Mouse (Mus musculus) MEL (cell line): ENCODE data around the gene Traf5. TPM values are rescaled to one million over a fixed set of nuclear protein-coding genes. Genes with fewer than 3 reads are reported as not detected.

Experiments
- DNase-seq: peaks from one replicate; pipeline ENCODE4 v3.0.0; 2011; ENCODE audit warnings: low read depth, low spot score
- H3K27ac ChIP-seq: 2 replicates; pipeline ENCODE4 v1.5.1; 2012; ENCODE audit warnings: low read depth, mild to moderate bottlenecking, control low read depth, low read length, moderate library complexity; ENCODE audit not compliant: control insufficient read depth
- H3K27me3 ChIP-seq, 2 experiments: fragments of 150-350 bp in 1 of 2; sonication (generic) in 1 of 2; 2 replicates each; pipeline ENCODE4 v1.6.1; 2012; ENCODE audit warnings: low read length in 2 of 2, mild to moderate bottlenecking in 2 of 2, improper control_type of control experiment in 1 of 2, moderate library complexity in 1 of 2; ENCODE audit not compliant: insufficient read depth in 2 of 2, control insufficient read depth in 1 of 2
- H3K36me3 ChIP-seq, 2 experiments: 2 replicates each; pipeline ENCODE4 v1.6.1; 2012 to 2014; ENCODE audit warnings: low read length in 2 of 2, improper control_type of control experiment in 1 of 2, inconsistent platforms in 1 of 2, mild to moderate bottlenecking in 1 of 2; ENCODE audit not compliant: insufficient read depth in 2 of 2, control insufficient read depth in 1 of 2
- H3K4me1 ChIP-seq, 2 experiments: fragments of 150-350 bp in 1 of 2; sonication (generic) in 1 of 2; 2 replicates each; pipeline ENCODE4 v1.6.1; 2012; ENCODE audit warnings: low read length in 2 of 2, improper control_type of control experiment in 1 of 2, mild to moderate bottlenecking in 1 of 2; ENCODE audit not compliant: insufficient read depth in 2 of 2, control insufficient read depth in 1 of 2
- H3K4me3 ChIP-seq, 2 experiments: fragments of 150-350 bp in 1 of 2; sonication (generic) in 1 of 2; 2 replicates each; pipeline ENCODE4 v1.5.1; 2012; ENCODE audit warnings: low read depth in 2 of 2, low read length in 2 of 2, mild to moderate bottlenecking in 2 of 2, moderate library complexity in 2 of 2, control low read depth in 1 of 2, improper control_type of control experiment in 1 of 2; ENCODE audit not compliant: control insufficient read depth in 1 of 2, insufficient read depth in 1 of 2
- H3K79me2 ChIP-seq: 2 replicates; pipeline ENCODE4 v1.6.1; 2012; ENCODE audit warnings: mild to moderate bottlenecking, low read length, moderate library complexity; ENCODE audit not compliant: control insufficient read depth, poor library complexity, insufficient read depth
- H3K9ac ChIP-seq: 2 replicates; pipeline ENCODE4 v1.6.1; 2012; ENCODE audit warnings: low read depth, mild to moderate bottlenecking, control low read depth, low read length, moderate library complexity; ENCODE audit not compliant: control insufficient read depth, poor library complexity, severe bottlenecking
- H3K9me3 ChIP-seq: fragments of 150-350 bp; sonication (generic); replicated peaks from 2 replicates; pipeline ENCODE4 v1.6.1; 2012; ENCODE audit warnings: mild to moderate bottlenecking, low read length, improper control_type of control experiment, moderate library complexity; ENCODE audit not compliant: insufficient read depth
- CHD1 ChIP-seq: IDR thresholded peaks from 2 replicates; pipeline ENCODE4 v1.6.1; 2012; ENCODE audit warnings: low read depth, mild to moderate bottlenecking, inconsistent platforms, low read length, improper control_type of control experiment
- CHD2 ChIP-seq: IDR thresholded peaks from 2 replicates; pipeline ENCODE4 v1.6.1; 2011; ENCODE audit warnings: low read length, improper control_type of control experiment
- CTCF ChIP-seq, 3 experiments: IDR thresholded peaks in 2 of 3; conservative IDR thresholded peaks in 1 of 3; 2 replicates each; pipeline ENCODE4 v1.5.1; 2011 to 2012; ENCODE audit warnings: low read length in 3 of 3, low read depth in 2 of 3, mild to moderate bottlenecking in 2 of 3, improper control_type of control experiment in 1 of 3, inconsistent platforms in 1 of 3, mixed read lengths in 1 of 3, moderate library complexity in 1 of 3; ENCODE audit not compliant: control insufficient read depth in 1 of 3, insufficient read depth in 1 of 3, poor library complexity in 1 of 3, severe bottlenecking in 1 of 3
- ELF1 ChIP-seq: IDR thresholded peaks from 2 replicates; pipeline ENCODE4 v1.6.1; 2014; ENCODE audit warnings: low read depth, mild to moderate bottlenecking, inconsistent platforms, low read length, improper control_type of control experiment, moderate library complexity
- EP300 ChIP-seq, 2 experiments: IDR thresholded peaks; 2 replicates each; pipeline ENCODE4 v1.6.1; 2011; ENCODE audit warnings: improper control_type of control experiment in 2 of 2, low read length in 2 of 2, low read depth in 1 of 2, mild to moderate bottlenecking in 1 of 2
- ETS1 ChIP-seq: IDR thresholded peaks from 2 replicates; pipeline ENCODE4 v1.6.1; 2012; ENCODE audit warnings: low read depth, mild to moderate bottlenecking, inconsistent platforms, low read length, improper control_type of control experiment, moderate library complexity
- GABPA ChIP-seq: IDR thresholded peaks from 2 replicates; pipeline ENCODE4 v1.6.1; 2012; ENCODE audit warnings: low read depth, mild to moderate bottlenecking, inconsistent platforms, low read length, improper control_type of control experiment, moderate library complexity
- GATA1 ChIP-seq: IDR thresholded peaks from 2 replicates; pipeline ENCODE4 v1.6.1; 2011; ENCODE audit warnings: low read depth, low read length, improper control_type of control experiment
- HCFC1 ChIP-seq: IDR thresholded peaks from 2 replicates; pipeline ENCODE4 v1.6.1; 2012; ENCODE audit warnings: low read depth, mild to moderate bottlenecking, inconsistent platforms, low read length, improper control_type of control experiment, moderate library complexity
- JUND ChIP-seq: IDR thresholded peaks from 2 replicates; pipeline ENCODE4 v1.6.1; 2011; ENCODE audit warnings: low read depth, mild to moderate bottlenecking, improper control_type of control experiment, low read length
- KAT2A ChIP-seq: conservative IDR thresholded peaks from 2 replicates; pipeline ENCODE4 v1.6.1; 2012; ENCODE audit warnings: low read depth, low read length, improper control_type of control experiment, inconsistent platforms
- MAFK ChIP-seq: IDR thresholded peaks from 2 replicates; pipeline ENCODE4 v1.6.1; 2011; ENCODE audit warnings: low read depth, mild to moderate bottlenecking, low read length, improper control_type of control experiment, borderline replicate concordance
- MAZ ChIP-seq: IDR thresholded peaks from 2 replicates; pipeline ENCODE4 v1.6.1; 2012; ENCODE audit warnings: low read depth, mild to moderate bottlenecking, inconsistent platforms, low read length, improper control_type of control experiment
- MXI1 ChIP-seq: IDR thresholded peaks from 2 replicates; pipeline ENCODE4 v1.6.1; 2011; ENCODE audit warnings: mild to moderate bottlenecking, low read depth, low read length, improper control_type of control experiment
- MYB ChIP-seq: IDR thresholded peaks from 2 replicates; pipeline ENCODE4 v1.6.1; 2011; ENCODE audit warnings: mild to moderate bottlenecking, low read depth, low read length, improper control_type of control experiment
- MYC ChIP-seq: IDR thresholded peaks from 2 replicates; pipeline ENCODE4 v1.6.1; 2011; ENCODE audit warnings: low read depth, mild to moderate bottlenecking, low read length, improper control_type of control experiment, moderate library complexity
- NELFE ChIP-seq: IDR thresholded peaks from 2 replicates; pipeline ENCODE4 v1.6.1; 2011; ENCODE audit warnings: low read depth, low read length, improper control_type of control experiment
- NRF1 ChIP-seq: IDR thresholded peaks from 2 replicates; pipeline ENCODE4 v1.6.1; 2014; ENCODE audit warnings: low read depth, mild to moderate bottlenecking, inconsistent platforms, low read length, improper control_type of control experiment, moderate library complexity; ENCODE audit not compliant: poor library complexity, insufficient read depth, severe bottlenecking
- POLR2A ChIP-seq, 2 experiments: IDR thresholded peaks; 2 replicates each; pipeline ENCODE4 v1.6.1; 2011 to 2012; ENCODE audit warnings: low read length in 2 of 2, mild to moderate bottlenecking in 2 of 2, control low read depth in 1 of 2, improper control_type of control experiment in 1 of 2, low read depth in 1 of 2, moderate library complexity in 1 of 2; ENCODE audit not compliant: control insufficient read depth in 1 of 2, insufficient read depth in 1 of 2, poor library complexity in 1 of 2
- POLR2AphosphoS2 ChIP-seq: IDR thresholded peaks from 2 replicates; pipeline ENCODE4 v1.6.1; 2011; ENCODE audit warnings: low read length, improper control_type of control experiment
- POLR2AphosphoS5 ChIP-seq: IDR thresholded peaks from 2 replicates; pipeline ENCODE4 v1.6.1; 2012; ENCODE audit warnings: low read depth, borderline replicate concordance, mild to moderate bottlenecking, inconsistent platforms, low read length, moderate library complexity, mixed read lengths
- RAD21 ChIP-seq: IDR thresholded peaks from 2 replicates; pipeline ENCODE4 v1.6.1; 2011; ENCODE audit warnings: mild to moderate bottlenecking, low read depth, low read length, improper control_type of control experiment
- RCOR1 ChIP-seq: IDR thresholded peaks from 2 replicates; pipeline ENCODE4 v1.6.1; 2012; ENCODE audit warnings: low read depth, mild to moderate bottlenecking, inconsistent platforms, low read length, improper control_type of control experiment
- SIN3A ChIP-seq: IDR thresholded peaks from 2 replicates; pipeline ENCODE4 v1.6.1; 2012; ENCODE audit warnings: low read length, improper control_type of control experiment, inconsistent platforms
- SMC3 ChIP-seq: IDR thresholded peaks from 2 replicates; pipeline ENCODE4 v1.6.1; 2011; ENCODE audit warnings: low read depth, low read length, improper control_type of control experiment
- TAL1 ChIP-seq: IDR thresholded peaks from 2 replicates; pipeline ENCODE4 v1.6.1; 2012; ENCODE audit warnings: mild to moderate bottlenecking, inconsistent platforms, low read length, moderate library complexity, mixed read lengths
- TBP ChIP-seq: IDR thresholded peaks from 2 replicates; pipeline ENCODE4 v1.8.0; 2011; ENCODE audit warnings: low read depth, low read length, improper control_type of control experiment
- TCF12 ChIP-seq: IDR thresholded peaks from 2 replicates; pipeline ENCODE4 v1.6.1; 2014; ENCODE audit warnings: low read depth, mild to moderate bottlenecking, inconsistent platforms, low read length, improper control_type of control experiment, moderate library complexity
- UBTF ChIP-seq: IDR thresholded peaks from 2 replicates; pipeline ENCODE4 v1.6.1; 2012; ENCODE audit warnings: low read depth, mild to moderate bottlenecking, inconsistent platforms, low read length, improper control_type of control experiment, moderate library complexity, borderline replicate concordance; ENCODE audit not compliant: insufficient read depth
- USF1 ChIP-seq: IDR thresholded peaks from 2 replicates; pipeline ENCODE4 v1.6.1; 2014; ENCODE audit warnings: low read depth, mild to moderate bottlenecking, inconsistent platforms, low read length, improper control_type of control experiment, moderate library complexity
- USF2 ChIP-seq, 2 experiments: IDR thresholded peaks; 2 replicates each; pipeline ENCODE4 v1.6.1; 2011 to 2012; ENCODE audit warnings: improper control_type of control experiment in 2 of 2, low read length in 2 of 2, borderline replicate concordance in 1 of 2, inconsistent platforms in 1 of 2, low read depth in 1 of 2, mild to moderate bottlenecking in 1 of 2; ENCODE audit not compliant: insufficient read depth in 1 of 2
- ZC3H11A ChIP-seq: IDR thresholded peaks from 2 replicates; pipeline ENCODE4 v1.6.1; 2012; ENCODE audit warnings: low read depth, mild to moderate bottlenecking, inconsistent platforms, low read length, improper control_type of control experiment
- ZKSCAN1 ChIP-seq: IDR thresholded peaks from 2 replicates; pipeline ENCODE4 v1.6.1; 2012; ENCODE audit warnings: low read depth, mild to moderate bottlenecking, inconsistent platforms, low read length, improper control_type of control experiment, moderate library complexity
- ZMIZ1 ChIP-seq: IDR thresholded peaks from 2 replicates; pipeline ENCODE4 v1.6.1; 2012; ENCODE audit warnings: low read depth, mild to moderate bottlenecking, inconsistent platforms, low read length, improper control_type of control experiment, moderate library complexity
- polyA plus RNA-seq, 2 experiments: library from polyadenylated mRNA; stranded (reverse) in 1 of 2; unstranded in 1 of 2; fragments of >175 nt in 1 of 2; fragments of >200 nt in 1 of 2; gene quantifications; 2 replicates each; pipeline versions ENCODE4 v1.2.1 to v1.2.4; 2012; ENCODE audit warnings: low replicate concordance in 2 of 2, low read depth in 1 of 2; ENCODE audit not compliant: insufficient read length in 2 of 2, insufficient read depth in 1 of 2, missing spikeins in 1 of 2
- total RNA-seq: library from RNA; depleted of rRNA; stranded (reverse); fragments of 300-350 nt; gene quantifications from 2 replicates; pipeline ENCODE4 v1.2.3, GENCODE M21; 2012

Gene Traf5
- total and polyA plus RNA-seq, 3 experiments: 4.0 to 7.3 TPM; not detected in 1

GRCm38 (mm10) chr1:192137926-192138910 is 45.9 kb upstream of the Traf5 start, which contains the start of gene Rcor3:
TSS of gene Rcor3 (minus strand) at chr1:192138062.
- no peaks in the 10 kb centered on the region for H3K9me3 ChIP-seq
- TF ChIP-seq MXI1 (no peak), TAL1 (no peak), POLR2AphosphoS5 (no peak), CTCF (IDR thresholded peaks at IDR 0.05 in 2 of 3, conservative IDR thresholded peaks at IDR 0.05 in 1 of 3; ENCODE audit: control insufficient read depth in 1 of 3, insufficient read depth in 1 of 3, low read depth in 2 of 3, low read length in 3 of 3, poor library complexity in 1 of 3, severe bottlenecking in 1 of 3) (peak in 2 of 3 experiments; percentile 8 to 49; a peak in 3 of 6 replicates), CHD1 (0 out of 2 replicates have a peak, but pooled peaks have one; percentile 30), MYC (no peak), RAD21 (no peak), MAZ (no peak; the same call in none of the 2 replicates), HCFC1 (peak; percentile 35; the same call in 1 of the 2 replicates), POLR2A (IDR thresholded peaks at IDR 0.05; ENCODE audit: control insufficient read depth in 1 of 2, insufficient read depth in 1 of 2, low read depth in 1 of 2, low read length in 2 of 2, poor library complexity in 1 of 2) (peak; percentile 44 to 66; a peak in 2 of 4 replicates), ZKSCAN1 (no peak), ELF1 (no peak), CHD2 (no peak), ZMIZ1 (peak; percentile 59; the same call in 1 of the 2 replicates), TCF12 (peak; percentile 30; the same call in 1 of the 2 replicates), SIN3A (peak; percentile 48), KAT2A (no peak), JUND (no peak), USF1 (0 out of 2 replicates have a peak, but pooled peaks have one; percentile 25), SMC3 (no peak), NRF1 (0 out of 2 replicates have a peak, but pooled peaks have one; percentile 18), EP300 (IDR thresholded peaks at IDR 0.05; ENCODE audit: low read depth in 1 of 2, low read length in 2 of 2) (no peak), GATA1 (no peak), GABPA (no peak), ZC3H11A (no peak), NELFE (peak; percentile 51), RCOR1 (no peak), POLR2AphosphoS2 (peak; percentile 59; the same call in 1 of the 2 replicates), UBTF (peak; percentile 83; the same call in 1 of the 2 replicates), MAFK (no peak), ETS1 (0 out of 2 replicates have a peak, but pooled peaks have one; percentile 10), USF2 (IDR thresholded peaks at IDR 0.05; ENCODE audit: borderline replicate concordance in 1 of 2, insufficient read depth in 1 of 2, low read depth in 1 of 2, low read length in 2 of 2) (no peak), TBP (0 out of 2 replicates have a peak, but pooled peaks have one; percentile 32), MYB (no peak)
- no peaks in the 10 kb centered on the region for H3K27me3 ChIP-seq
- peak within 1 kb of the TSS; percentile 100 for H3K9ac ChIP-seq
- H3K79me2 ChIP-seq: peaks cover 17% of the 10 kb centered on the region
- H3K27ac ChIP-seq: peak within 1 kb of the TSS; percentile 85
- peaks cover 4 to 6% of the 10 kb centered on the region in 2 experiments; a peak in 1 of 4 replicates for H3K4me1 ChIP-seq
- peak; percentile 75 for DNase-seq
- H3K4me3 ChIP-seq: peak within 1 kb of the TSS; percentile 96 to 97
- peaks cover 0 to 11% of the 10 kb centered on the region in 2 experiments; a peak in 2 of 4 replicates for H3K36me3 ChIP-seq
